Mouse (Mus musculus): Measurements from ENCODE around the gene Ppp1ca.

Gene Ppp1ca

DNA sequence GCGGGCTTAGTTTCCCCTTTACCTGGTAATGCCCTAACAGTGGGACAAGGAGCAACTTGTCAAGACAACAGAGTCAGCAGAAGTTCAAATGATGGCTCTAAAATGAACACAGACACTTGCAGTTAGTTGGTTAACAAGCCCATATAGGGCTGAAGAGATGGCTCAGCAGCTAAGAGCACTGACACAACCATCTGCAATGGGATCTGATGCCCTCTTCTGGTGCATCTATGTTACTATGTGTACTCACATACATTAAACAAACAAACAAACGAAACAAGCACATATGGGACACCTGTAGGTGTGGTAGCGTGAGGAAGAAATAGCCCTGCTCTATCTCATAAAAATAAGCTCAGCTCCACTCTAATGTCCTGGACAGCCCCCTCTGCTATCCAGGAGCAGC is 50.6 kb downstream of the Ppp1ca start:
- DNase-seq: no peak

DNA sequence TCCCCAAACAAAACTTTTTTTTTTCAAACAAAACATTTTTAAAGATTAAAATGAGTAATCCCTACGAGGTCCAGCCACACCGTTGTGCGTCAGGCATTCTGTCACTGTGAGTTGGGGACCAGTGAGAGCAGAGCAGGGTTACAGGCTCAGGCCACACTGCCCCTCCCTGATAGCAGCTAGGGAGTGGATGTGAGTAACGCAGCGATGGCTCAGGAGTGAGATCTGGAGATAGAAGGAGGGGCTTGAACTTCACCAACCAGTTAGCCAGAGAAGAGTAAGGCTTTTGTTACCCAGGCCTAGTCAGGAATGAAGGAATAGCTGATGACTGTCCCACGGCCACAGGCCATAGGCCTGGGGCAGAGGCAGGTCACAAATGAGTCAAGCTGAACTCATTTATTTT is 52.9 kb downstream of the Ppp1ca start:
- no peak for DNase-seq
